Mouse (Mus musculus) CH12.LX (cell line): Measurements from ENCODE around the gene Jmjd1c.

ENCODE experiments used
- JUN ChIP-seq: IDR thresholded peaks from 2 replicates; pipeline ENCODE4 v1.6.1; 2011; ENCODE audit warnings: low read depth, mild to moderate bottlenecking, low read length, improper control_type of control experiment, moderate library complexity; ENCODE audit not compliant: insufficient read depth
- POLR2A ChIP-seq: IDR thresholded peaks from 2 replicates; pipeline ENCODE4 v1.6.1; 2011; ENCODE audit warnings: low read depth, mild to moderate bottlenecking, improper control_type of control experiment, low read length

- TF ChIP-seq JUN (no peak), POLR2A (no peak)
These were observed 58.7 kb downstream of the Jmjd1c start for GRCm38 (mm10) chr10:67154647-67155046.
